Mouse (Mus musculus) stomach, embryonic 14.5 days (tissue): Measurements from ENCODE around the gene Amfr. TPM values are rescaled to one million over a fixed set of nuclear protein-coding genes. Genes with fewer than 3 reads are reported as not detected.

Experiments used
- ATAC-seq: fragments of 200-750 bp; cut with Nextera tagmentation; 2 replicates; pipeline ENCODE4 v1.8.0; 2017; ENCODE audit warnings: low read depth, moderate TSS enrichment; ENCODE audit not compliant: insufficient number of reproducible peaks, insufficient read depth, low FRiP score
- H3K27ac ChIP-seq: fragments of 300-500 bp; sonication (generic); 2 replicates; pipeline ENCODE4 v1.5.1; 2014; ENCODE audit warnings: mild to moderate bottlenecking, low read length, moderate library complexity, mixed read lengths
- H3K27me3 ChIP-seq: fragments of 300-500 bp; sonication (generic); 2 replicates; pipeline ENCODE4 v1.6.1; 2014; ENCODE audit warnings: low read length, control low read depth, mixed read lengths; ENCODE audit not compliant: control insufficient read depth, insufficient read depth
- H3K36me3 ChIP-seq: fragments of 300-500 bp; sonication (generic); 2 replicates; pipeline ENCODE4 v1.6.1; 2014; ENCODE audit warnings: mild to moderate bottlenecking, control low read depth, low read length, moderate library complexity, mixed read lengths; ENCODE audit not compliant: control insufficient read depth, insufficient read depth
- H3K4me1 ChIP-seq: fragments of 300-500 bp; sonication (generic); 2 replicates; pipeline ENCODE4 v1.6.1; 2014; ENCODE audit warnings: low read length, control low read depth, mixed read lengths; ENCODE audit not compliant: control insufficient read depth, insufficient read depth
- H3K4me2 ChIP-seq: fragments of 300-500 bp; sonication (generic); replicated peaks from 2 replicates; pipeline ENCODE4 v1.6.1; 2014; ENCODE audit warnings: low read depth, low read length, control low read depth
- H3K4me3 ChIP-seq: fragments of 300-500 bp; sonication (generic); 2 replicates; pipeline ENCODE4 v1.5.1; 2014; ENCODE audit warnings: low read depth, low read length, control low read depth
- H3K9ac ChIP-seq: fragments of 300-500 bp; sonication (generic); replicated peaks from 2 replicates; pipeline ENCODE4 v1.6.1; 2014; ENCODE audit warnings: low read depth, mild to moderate bottlenecking, control low read depth, low read length, moderate library complexity, mixed read lengths
- H3K9me3 ChIP-seq: fragments of 300-500 bp; sonication (generic); 2 replicates; pipeline ENCODE4 v1.6.1; 2016; ENCODE audit warnings: low read depth, low read length, control low read depth; ENCODE audit not compliant: control insufficient read depth
- WGBS: fragments of 180-500 bp; shearing (Covaris S2); extraction: QIAGEN DNeasy Blood & Tissue Kit; methylation state at CpG from one replicate; pipeline ENCODE4 v1.1.7; 2014; 5-methylcytosine and 5-hydroxymethylcytosine counted together
- polyA plus RNA-seq: library from polyadenylated mRNA; unstranded; fragments of >200 nt; fragmentation: Nextera tagmentation; extraction: Ambion mirVana; gene quantifications from 2 replicates; pipeline ENCODE4 v1.2.1, GENCODE M21; 2014

Amfr gene
- polyA plus RNA-seq, 1 experiment from 2014 or later, result 41.9 TPM

GRCm38 (mm10) chr8:93974602-93975186, 37.9 kb downstream of the Amfr start:
- ATAC-seq, result no peak
- no peak overlapping the region for H3K4me2 ChIP-seq
- H3K4me1 ChIP-seq, result no peaks in the 10 kb centered on the region
- no peak overlapping the region for H3K4me3 ChIP-seq
- H3K36me3 ChIP-seq, result peaks cover 68% of the 10 kb centered on the region
- H3K9me3 ChIP-seq, result no peaks in the 10 kb centered on the region
- no peaks in the 10 kb centered on the region for H3K27me3 ChIP-seq
- H3K27ac ChIP-seq, result no peak overlapping the region
- WGBS, result 68% methylated on average over 11 of the region's 11 CpGs
- no peak overlapping the region for H3K9ac ChIP-seq

GRCm38 (mm10) chr8:93973831-93974375, 38.7 kb downstream of the Amfr start:
- Histone ChIP-seq H3K4me2 (no peak overlapping the region), H3K9ac (no peak overlapping the region), H3K4me1 (no peaks in the 10 kb centered on the region), H3K27me3 (no peaks in the 10 kb centered on the region), H3K27ac (no peak overlapping the region), H3K4me3 (no peak overlapping the region), H3K36me3 (peaks cover 63% of the 10 kb centered on the region), H3K9me3 (no peaks in the 10 kb centered on the region)
- WGBS, result 95% methylated on average over 13 of the region's 13 CpGs
- no peak for ATAC-seq

DNA sequence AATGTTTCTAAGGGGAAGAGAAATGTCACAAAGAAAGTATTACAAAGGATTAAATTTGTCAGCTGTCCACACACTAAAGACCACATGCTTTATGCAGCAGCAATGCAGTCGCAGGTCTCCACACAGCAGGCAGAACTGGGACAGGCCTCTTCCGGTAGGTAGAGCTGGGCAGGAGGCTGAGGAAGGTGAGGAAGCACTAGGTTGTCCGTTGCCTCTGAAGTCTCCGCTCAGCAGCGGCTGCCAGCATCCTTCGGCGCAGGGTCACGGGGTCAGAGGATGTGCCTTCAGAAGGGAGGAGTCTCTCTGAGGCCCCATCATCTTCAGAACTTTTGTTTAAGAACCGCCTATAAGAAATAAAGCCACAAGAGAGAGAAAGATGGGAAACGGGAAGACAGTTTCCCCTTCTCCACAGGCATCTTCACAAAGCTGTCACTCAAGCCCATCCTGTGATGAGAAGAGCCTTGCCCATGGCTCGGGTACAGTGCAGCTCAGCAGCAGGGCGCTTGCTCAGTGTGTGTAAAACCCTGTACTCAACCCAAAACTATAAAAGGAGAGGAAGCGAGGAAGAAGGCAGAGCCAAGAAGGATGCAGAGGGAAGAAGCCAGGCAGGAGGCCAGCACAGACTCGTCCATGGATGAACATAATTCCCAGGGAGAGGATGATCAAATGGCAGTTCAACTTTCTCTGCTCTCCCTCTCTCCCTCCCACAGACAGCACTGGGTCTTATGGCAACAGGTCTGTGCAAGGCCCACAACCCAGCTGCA, 39.5 kb downstream of the Amfr start:
- no peak for ATAC-seq
- no peaks in the 10 kb centered on the region for H3K27me3 ChIP-seq
- no peak overlapping the region for H3K4me2 ChIP-seq
- H3K9me3 ChIP-seq, result no peaks in the 10 kb centered on the region
- no peak overlapping the region for H3K27ac ChIP-seq
- H3K9ac ChIP-seq, result no peak overlapping the region
- H3K36me3 ChIP-seq, result peaks cover 56% of the 10 kb centered on the region
- 84% methylated on average over 14 of the region's 14 CpGs for WGBS
- no peaks in the 10 kb centered on the region for H3K4me1 ChIP-seq
- no peak overlapping the region for H3K4me3 ChIP-seq

DNA sequence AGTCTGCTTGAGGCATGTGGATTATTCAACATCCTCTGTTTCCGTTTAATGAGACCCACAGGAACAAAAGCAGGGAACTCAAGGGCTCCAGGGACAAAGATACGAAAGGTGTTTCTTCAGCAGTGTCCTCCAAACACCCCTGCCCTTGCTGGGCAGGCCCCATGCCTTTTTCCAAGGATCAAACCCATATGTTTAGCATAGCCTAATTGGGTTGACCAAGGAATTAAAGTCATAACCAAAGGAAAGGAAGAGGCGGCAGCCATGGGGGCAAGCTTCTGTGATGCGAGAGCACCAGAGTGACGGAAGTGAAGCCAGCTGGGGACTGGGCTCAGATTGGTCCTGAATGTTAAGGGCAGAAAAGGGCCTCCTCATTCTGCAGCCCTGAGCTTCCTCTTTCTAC, 40.4 kb downstream of the Amfr start:
- Histone ChIP-seq H3K36me3 (peaks cover 48% of the 10 kb centered on the region), H3K4me2 (no peak overlapping the region), H3K27me3 (no peaks in the 10 kb centered on the region), H3K27ac (no peak overlapping the region), H3K9ac (no peak overlapping the region), H3K9me3 (no peaks in the 10 kb centered on the region), H3K4me1 (no peaks in the 10 kb centered on the region), H3K4me3 (no peak overlapping the region)
- ATAC-seq, result no peak
- 89% methylated on average over 5 of the region's 5 CpGs for WGBS

DNA sequence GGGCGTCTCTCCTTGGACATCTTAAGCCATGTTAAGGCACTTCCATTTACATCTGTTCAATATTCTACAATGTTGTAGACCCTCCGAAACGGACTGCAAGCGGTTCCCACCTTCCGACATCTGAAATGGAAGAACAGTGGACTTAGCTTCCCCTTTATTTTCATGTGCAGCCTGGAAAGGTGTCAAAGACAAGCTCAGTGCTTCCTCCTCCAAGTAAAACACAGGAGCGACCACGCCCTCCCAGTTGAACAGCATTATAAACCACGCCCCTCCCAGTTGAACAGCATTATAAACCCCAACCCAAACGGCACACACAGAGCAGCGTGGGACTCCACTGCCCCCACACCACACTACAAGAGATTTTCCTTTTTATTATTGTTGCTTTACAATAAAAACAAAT, 41.2 kb downstream of the Amfr start:
- WGBS, result 85% methylated on average over 10 of the region's 10 CpGs
- Histone ChIP-seq H3K9me3 (no peaks in the 10 kb centered on the region), H3K36me3 (peaks cover 43% of the 10 kb centered on the region), H3K9ac (no peak overlapping the region), H3K4me2 (no peak overlapping the region), H3K4me1 (no peaks in the 10 kb centered on the region), H3K27ac (no peak overlapping the region), H3K4me3 (no peak overlapping the region), H3K27me3 (no peaks in the 10 kb centered on the region)
- no peak for ATAC-seq

- H3K4me3 ChIP-seq, result no peak overlapping the region
- no peaks in the 10 kb centered on the region for H3K27me3 ChIP-seq
- no peaks in the 10 kb centered on the region for H3K4me1 ChIP-seq
- no peak overlapping the region for H3K27ac ChIP-seq
- H3K36me3 ChIP-seq, result peaks cover 27% of the 10 kb centered on the region
- no peak overlapping the region for H3K9ac ChIP-seq
- no peaks in the 10 kb centered on the region for H3K9me3 ChIP-seq
- no peak for ATAC-seq
- 75% methylated on average over 7 of the region's 7 CpGs for WGBS
- no peak overlapping the region for H3K4me2 ChIP-seq
These were observed 42.9 kb downstream of the Amfr start for GRCm38 (mm10) chr8:93969626-93970340.

DNA sequence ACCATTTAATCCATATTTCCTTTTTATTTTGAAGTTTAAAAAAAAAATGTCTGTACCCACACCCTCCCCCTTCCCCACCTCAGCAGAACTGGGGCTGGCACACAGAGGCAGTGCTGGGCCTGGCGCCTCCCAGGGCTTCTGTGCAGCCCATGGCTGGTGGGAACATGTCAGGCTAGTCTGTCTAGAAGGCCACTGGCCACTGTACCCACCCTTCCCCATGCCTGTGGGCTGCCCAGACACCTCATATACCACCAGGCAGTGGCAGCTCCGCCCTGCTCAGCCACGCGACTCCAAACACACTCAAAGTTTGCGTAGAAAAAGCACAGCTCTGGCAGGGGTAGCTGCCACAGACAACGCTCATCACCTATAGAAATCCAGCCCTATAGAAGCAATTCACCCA, 44.3 kb downstream of the Amfr start:
- H3K27me3 ChIP-seq, result no peaks in the 10 kb centered on the region
- no peak overlapping the region for H3K9ac ChIP-seq
- H3K4me1 ChIP-seq, result no peaks in the 10 kb centered on the region
- no peaks in the 10 kb centered on the region for H3K9me3 ChIP-seq
- H3K36me3 ChIP-seq, result peaks cover 13% of the 10 kb centered on the region; the same call in 1 of the 2 replicates
- no peak for ATAC-seq
- 55% methylated on average over 6 of the region's 6 CpGs for WGBS
- no peak overlapping the region for H3K4me3 ChIP-seq
- H3K27ac ChIP-seq, result no peak overlapping the region
- no peak overlapping the region for H3K4me2 ChIP-seq

- no peak for ATAC-seq
- Histone ChIP-seq H3K4me2 (no peak overlapping the region), H3K4me1 (no peaks in the 10 kb centered on the region), H3K36me3 (no peaks in the 10 kb centered on the region), H3K9me3 (no peaks in the 10 kb centered on the region), H3K9ac (no peak overlapping the region), H3K27me3 (no peaks in the 10 kb centered on the region), H3K4me3 (no peak overlapping the region), H3K27ac (no peak overlapping the region)
- 78% methylated on average over 6 of the region's 6 CpGs for WGBS
These were observed 51.7 kb downstream of the Amfr start for GRCm38 (mm10) chr8:93960909-93961308.
